Mouse (Mus musculus): ENCODE data around the gene 1700030J22Rik.

- TF ChIP-seq CTCF (IDR thresholded peaks at IDR 0.05; ENCODE audit: control insufficient read depth, insufficient read depth, insufficient replicate concordance, low read depth, low read length) (no peak), POLR2A (IDR thresholded peaks at IDR 0.05; ENCODE audit: control insufficient read depth, low read depth, low read length) (no peak)
These were observed 57.8 kb downstream of the 1700030J22Rik start for GRCm38 (mm10) chr8:116921005-116921336.
